Mouse (Mus musculus) megakaryocyte, embryonic 14.5 days (primary cell): Measurements from ENCODE around the gene Scai. TPM values are rescaled to one million over a fixed set of nuclear protein-coding genes. Genes with fewer than 3 reads are reported as not detected.

Source experiments
- H3K27me3 ChIP-seq: replicated peaks from 2 replicates; pipeline ENCODE3; 2012; ENCODE audit warnings: inconsistent platforms
- H3K36me3 ChIP-seq: replicated peaks from 2 replicates; pipeline ENCODE3; 2012; ENCODE audit warnings: low read length, inconsistent platforms, mixed read lengths
- H3K4me1 ChIP-seq: 2 replicates; pipeline ENCODE4 v1.6.1; 2012; ENCODE audit warnings: inconsistent platforms
- H3K4me3 ChIP-seq: replicated peaks from 2 replicates; pipeline ENCODE3; 2012; ENCODE audit warnings: moderate library complexity, mild to moderate bottlenecking, inconsistent platforms
- H3K9me3 ChIP-seq: 2 replicates; pipeline ENCODE4 v1.6.1; 2012; ENCODE audit warnings: inconsistent platforms
- FLI1 ChIP-seq: IDR thresholded peaks from 2 replicates; pipeline ENCODE4 v1.6.1; 2012; ENCODE audit warnings: low read length, inconsistent platforms, mixed read lengths
- GATA1 ChIP-seq: IDR thresholded peaks from 3 replicates; pipeline ENCODE4 v1.6.1; 2012; ENCODE audit warnings: mixed read lengths, low read length, inconsistent platforms, borderline replicate concordance
- polyA plus RNA-seq: library from polyadenylated mRNA; stranded (reverse); fragments of >175 nt; gene quantifications from 2 replicates; pipeline ENCODE4 v1.2.3, GENCODE M21; 2012; ENCODE audit warnings: low replicate concordance; ENCODE audit not compliant: insufficient read depth

Gene Scai
- polyA plus RNA-seq, 1 experiment = 7.7 TPM

GRCm38 (mm10) chr2:39016581-39016980 lies 174.0 kb downstream of the Scai start:
- H3K36me3 ChIP-seq = peaks cover 96% of the 10 kb centered on the region

More at GRCm38 (mm10) chr2:39016581-39016980, 174.0 kb downstream of the Scai start:
- Histone ChIP-seq H3K4me1 (peaks cover 16% of the 10 kb centered on the region), H3K9me3 (no peaks in the 10 kb centered on the region), H3K4me3 (no peak overlapping the region), H3K27me3 (no peaks in the 10 kb centered on the region)
- TF ChIP-seq FLI1 (no peak), GATA1 (no peak)

Other genes starting within 250 kb of the Scai start
- 0.44 TPM in 1 of 2 replicates, not detected in the other for gene Wdr38, start 193.3 kb downstream of the Scai start, polyA plus RNA-seq
- 83.7 and 123 TPM in 2 replicates for gene Arpc5l, start 185.4 kb downstream of the Scai start, polyA plus RNA-seq
- 34.1 and 180 TPM in 2 replicates for gene Rpl35, start 185.1 kb downstream of the Scai start, polyA plus RNA-seq
- gene Golga1, start 125.2 kb downstream of the Scai start, polyA plus RNA-seq = 0.32 TPM in 1 of 2 replicates, not detected in the other
- 3.3 and 7.0 TPM in 2 replicates for gene Ppp6c, start 35.7 kb upstream of the Scai start, polyA plus RNA-seq